Mouse (Mus musculus) heart, adult 2 months (tissue): ENCODE measurements around the gene Ltf.

Experiments used
- CTCF ChIP-seq: fragments of 200-600 bp; IDR thresholded peaks from 2 replicates; pipeline ENCODE4 v1.8.1; 2022; ENCODE audit warnings: antibody characterized with exemption, mild to moderate bottlenecking, moderate library complexity
- EP300 ChIP-seq: fragments of 200-500 bp; IDR thresholded peaks from 2 replicates; pipeline ENCODE4 v1.6.1; 2011; ENCODE audit warnings: low read depth, low read length, control low read depth; ENCODE audit not compliant: insufficient read depth
- POLR2A ChIP-seq: fragments of 200-500 bp; IDR thresholded peaks from 2 replicates; pipeline ENCODE4 v1.6.1; 2011; ENCODE audit warnings: mild to moderate bottlenecking, low read depth, low read length, control low read depth; ENCODE audit not compliant: insufficient read depth

DNA sequence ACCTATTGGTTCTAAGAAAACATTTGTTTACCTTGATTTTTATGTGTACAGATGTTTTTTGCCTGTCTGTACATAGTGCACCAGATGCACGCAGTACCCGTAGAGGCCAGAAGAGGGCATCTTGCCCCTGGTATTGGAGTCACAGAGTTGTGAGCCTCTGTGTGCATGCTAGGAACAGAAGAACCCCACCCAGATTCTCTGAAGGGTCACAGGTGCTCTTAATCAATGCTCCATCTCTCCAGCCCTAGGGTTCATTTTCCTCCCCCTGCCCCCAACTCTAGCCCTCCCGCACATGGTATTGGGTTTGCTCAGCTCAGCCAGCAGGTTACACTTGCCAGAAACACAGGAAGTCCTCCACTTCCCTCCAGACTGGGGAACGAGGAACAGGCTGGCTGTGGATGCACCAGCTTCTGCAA lies 51.5 kb downstream of the Ltf start:
- TF ChIP-seq POLR2A (no peak), CTCF (peak; percentile 95), EP300 (no peak)
